Mouse (Mus musculus) right cerebral cortex, postnatal 14 days (tissue): ENCODE results near the gene Ptpn3.

Experiments
- DNase-seq: peaks from one replicate; pipeline ENCODE4 v3.0.0; 2022

The Ptpn3 gene

DNA sequence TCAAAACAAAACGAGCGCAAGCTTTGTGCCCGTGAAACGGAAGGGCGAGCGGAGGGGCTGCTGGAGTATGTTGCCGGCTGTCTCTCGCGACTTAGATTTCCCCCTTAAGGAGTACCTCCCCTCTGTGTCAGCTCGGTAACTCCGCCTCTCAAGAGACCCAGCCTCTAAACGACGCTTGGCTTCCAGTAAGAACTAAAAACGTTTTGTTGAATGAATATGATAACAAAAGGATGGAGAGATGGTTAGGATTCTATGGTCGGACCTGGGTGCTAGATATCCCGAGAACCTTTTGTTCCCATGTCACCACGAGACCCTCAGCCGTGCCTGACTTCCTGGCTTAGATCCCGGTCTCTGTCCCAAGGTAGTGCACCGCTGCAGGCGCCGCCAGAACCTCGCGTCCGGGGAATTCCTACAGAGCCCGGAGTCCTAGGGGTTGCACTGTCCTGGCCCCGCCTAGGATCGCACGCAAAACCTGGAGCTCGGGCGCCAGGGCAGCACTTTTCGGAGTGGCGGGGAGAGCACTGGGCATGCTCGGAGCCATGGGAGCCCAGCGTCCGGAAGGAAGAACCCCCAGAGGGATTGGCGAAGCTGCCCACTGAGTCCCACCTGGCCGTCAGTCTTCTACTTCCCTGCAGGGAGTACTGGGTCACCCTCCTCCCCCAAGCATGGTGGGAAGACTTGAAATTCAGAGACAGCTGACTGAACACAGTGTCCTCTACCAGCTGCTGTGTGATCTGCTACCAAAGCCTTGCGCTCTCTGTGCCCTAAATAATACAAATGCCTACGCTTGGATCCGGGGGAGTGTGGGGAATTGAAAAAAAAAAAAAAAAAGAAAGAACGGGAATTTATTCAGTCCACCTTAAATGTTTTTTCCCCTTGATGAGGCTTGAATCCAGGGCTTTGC lies at the start of gene Ptpn3:
TSS of gene Ptpn3 (minus strand) at position 428 of the 904 bp plus-strand sequence.
- DNase-seq, result peak; percentile 74

DNA sequence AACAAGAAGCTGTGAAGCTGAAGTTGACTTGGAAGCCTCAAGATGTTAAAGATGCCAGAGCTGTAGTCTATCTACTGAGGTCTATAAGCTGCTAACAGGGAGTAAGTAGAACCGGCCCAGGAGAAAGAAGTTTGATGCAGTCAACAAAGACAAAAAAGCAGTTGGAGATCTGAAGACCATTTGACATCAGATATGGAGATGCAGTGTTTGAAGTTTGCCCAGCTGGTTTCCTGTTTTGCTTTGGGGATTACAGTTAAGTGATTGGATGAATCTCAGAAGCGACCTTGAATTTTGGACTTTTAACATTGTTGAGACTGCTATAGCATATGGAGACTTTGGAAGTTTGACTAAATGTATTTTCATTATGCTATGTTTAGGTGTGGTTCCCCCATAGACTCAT lies 48.9 kb upstream of the Ptpn3 start:
- DNase-seq, result no peak

DNA sequence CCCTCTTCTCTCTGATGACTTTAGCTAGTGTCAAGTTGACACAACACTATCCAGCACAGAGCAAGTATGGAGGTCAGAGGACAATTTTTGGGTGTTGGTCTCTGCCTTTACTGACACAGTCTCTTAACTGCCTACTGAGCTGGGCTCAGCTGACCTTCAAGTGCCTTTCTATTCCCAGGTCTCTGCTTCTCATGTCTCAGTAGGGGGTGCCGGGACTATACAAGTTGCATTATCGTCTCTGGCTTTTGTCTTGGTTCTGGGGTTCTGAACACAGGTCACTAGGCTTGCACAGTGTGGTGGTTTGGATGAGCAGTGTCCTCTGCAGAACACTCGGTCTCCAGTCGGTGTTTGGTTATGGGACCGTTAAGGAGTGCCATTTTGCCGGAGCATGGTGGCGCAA lies 42.4 kb upstream of the Ptpn3 start:
- DNase-seq, result no peak

DNA sequence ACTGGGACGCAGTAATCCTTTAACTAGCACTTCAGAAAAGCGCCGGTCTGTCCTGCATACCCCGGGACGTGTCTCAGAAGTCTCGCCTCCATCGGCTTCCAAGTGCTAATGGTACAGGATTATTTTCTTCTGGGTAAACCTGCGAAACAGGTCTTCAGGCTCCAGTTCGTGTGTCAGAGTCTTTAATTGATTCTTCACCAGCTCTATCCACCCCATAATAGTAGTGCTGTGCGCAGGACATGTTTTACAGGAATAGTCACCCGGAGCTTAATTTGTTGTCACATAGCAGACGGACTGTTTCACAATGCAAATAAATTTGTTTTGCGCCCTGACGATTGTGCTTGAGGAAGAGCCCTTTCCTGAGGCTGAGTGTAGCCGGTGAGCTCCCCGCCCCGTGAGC lies 37.3 kb upstream of the Ptpn3 start:
- no peak for DNase-seq

DNA sequence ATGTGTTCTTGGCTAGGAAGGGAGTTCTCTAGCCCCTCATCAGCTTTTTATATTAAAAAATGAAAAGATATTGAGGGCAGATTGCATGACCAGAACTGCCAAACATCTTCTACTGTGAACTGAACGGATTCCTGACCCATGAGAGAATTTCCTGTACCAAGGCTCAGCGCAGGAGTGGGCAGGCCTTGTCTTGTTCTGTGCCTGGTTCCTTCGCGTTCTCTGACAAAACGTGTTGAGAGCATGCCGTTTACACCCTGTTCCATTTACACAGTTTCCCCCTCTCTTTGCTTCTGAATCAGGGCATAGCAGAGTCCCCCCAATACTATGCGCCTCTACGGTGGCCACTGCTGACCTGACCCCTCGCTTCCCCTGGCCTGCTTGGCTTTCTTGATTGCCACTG lies 36.4 kb upstream of the Ptpn3 start:
- DNase-seq, result no peak

DNA sequence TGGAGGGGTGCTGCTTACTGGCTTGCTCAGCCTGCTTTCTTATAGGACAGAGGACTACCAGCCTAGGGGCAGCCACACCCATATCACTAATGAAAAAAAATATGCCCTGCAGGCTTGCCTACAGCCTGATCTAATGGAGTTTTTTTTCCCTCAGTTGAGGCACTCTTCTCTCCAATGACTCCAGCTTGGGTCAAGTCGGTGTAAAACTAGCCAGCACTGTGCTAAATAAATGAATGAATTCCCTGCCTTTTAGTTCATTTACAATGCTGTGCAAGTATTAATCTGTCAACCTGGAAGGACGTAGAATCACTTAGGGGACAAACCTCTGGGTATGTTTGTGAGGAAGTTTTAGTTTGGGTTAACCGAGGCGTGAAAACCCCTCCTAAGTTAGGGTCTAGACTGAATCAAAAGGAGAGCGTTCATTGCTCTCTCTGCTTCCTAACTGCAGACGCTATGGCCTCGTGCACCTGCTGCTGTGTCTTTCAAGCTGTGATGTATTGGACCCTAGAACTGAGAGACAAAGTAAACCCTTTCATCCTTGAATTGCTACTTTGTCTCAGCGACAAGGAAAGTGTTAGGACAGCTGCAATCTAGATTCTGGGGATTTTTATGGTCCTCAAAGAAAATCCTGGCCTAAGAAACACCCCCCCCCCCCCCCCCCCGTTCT lies 33.5 kb upstream of the Ptpn3 start:
- DNase-seq, result no peak

DNA sequence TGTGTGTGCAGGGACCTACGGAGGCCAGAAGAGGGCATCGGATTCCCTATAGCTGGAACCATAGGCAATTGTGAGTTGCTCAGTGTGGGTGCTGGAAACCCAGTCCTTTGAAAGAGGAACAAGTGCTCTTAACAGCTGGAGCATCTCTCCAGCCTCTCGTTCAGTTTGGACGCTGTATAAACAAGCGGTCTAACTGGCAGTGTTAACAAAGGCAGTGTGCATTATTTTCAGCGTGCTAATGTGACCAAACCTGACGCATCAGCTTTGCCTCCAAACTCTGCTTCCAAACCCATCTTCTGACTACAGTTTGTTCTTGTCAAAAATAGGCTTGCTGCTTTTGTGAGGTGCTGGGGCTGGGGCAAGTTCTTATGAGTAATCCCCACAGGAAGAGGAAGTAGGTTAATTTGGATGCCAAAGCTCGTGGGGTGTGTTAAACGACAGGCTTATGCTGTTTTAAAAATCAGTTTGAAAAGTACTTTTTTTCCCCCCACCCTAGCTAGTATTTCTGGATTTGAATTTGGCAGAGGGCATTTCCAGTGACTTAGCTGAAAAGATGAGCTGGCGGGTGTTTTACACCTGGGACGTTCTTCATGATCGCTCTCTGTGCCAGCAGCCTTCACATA lies 32.4 kb upstream of the Ptpn3 start:
- no peak for DNase-seq

DNA sequence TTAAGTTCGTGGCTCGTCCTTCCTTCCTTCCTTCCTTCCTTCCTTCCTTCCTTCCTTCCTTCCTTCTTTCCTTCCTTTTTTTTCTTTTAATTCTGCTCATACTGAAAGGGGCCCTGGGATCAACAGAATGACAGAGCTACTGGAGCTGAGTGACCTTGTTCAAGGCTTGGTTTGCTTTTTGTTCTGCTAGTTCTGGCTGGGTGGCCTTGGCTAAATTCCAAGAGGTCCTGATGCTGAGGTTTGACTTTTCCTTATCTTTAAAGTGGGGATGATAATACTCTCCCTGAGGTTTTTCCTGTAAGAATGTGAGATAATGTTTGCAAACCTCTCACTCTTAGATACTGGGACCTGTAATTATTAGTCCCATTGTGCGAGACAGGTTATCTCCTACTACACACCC lies 30.9 kb upstream of the Ptpn3 start:
- no peak for DNase-seq

DNA sequence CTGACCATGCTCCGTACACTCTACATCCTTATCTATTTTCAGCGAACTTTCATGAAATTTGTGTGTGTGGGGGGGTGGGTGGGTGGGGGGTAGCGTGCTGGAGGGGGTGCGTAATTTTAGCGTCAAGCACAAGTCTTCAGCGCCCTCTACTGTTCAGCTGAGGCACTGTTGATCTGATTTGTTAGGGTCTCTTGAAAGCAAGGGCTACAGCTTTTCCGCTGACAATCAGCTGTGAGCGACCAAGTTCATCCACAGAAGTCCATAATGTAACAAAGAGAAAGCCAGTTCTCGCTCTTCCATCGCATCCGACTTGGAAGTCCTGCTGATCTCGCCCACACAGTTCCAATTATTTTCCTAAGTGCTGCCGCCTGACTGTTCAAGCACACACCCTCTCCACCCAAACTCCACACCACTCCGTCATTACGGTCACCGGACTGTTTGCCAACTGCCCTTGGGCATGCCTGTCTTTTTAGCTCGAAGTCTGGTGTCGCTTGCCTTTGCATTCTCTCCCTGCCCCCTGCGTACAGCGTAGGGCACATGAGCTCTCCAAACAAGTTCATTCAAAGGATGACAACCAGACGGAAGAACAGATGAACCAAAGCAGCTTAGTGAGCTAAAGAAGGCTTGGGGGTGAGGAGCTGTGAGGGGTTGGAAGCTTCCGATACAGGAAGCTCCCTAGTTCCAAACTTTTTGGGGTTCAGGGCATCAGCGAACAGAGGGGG lies 19.1 kb upstream of the Ptpn3 start:
- DNase-seq, result peak; percentile 46

DNA sequence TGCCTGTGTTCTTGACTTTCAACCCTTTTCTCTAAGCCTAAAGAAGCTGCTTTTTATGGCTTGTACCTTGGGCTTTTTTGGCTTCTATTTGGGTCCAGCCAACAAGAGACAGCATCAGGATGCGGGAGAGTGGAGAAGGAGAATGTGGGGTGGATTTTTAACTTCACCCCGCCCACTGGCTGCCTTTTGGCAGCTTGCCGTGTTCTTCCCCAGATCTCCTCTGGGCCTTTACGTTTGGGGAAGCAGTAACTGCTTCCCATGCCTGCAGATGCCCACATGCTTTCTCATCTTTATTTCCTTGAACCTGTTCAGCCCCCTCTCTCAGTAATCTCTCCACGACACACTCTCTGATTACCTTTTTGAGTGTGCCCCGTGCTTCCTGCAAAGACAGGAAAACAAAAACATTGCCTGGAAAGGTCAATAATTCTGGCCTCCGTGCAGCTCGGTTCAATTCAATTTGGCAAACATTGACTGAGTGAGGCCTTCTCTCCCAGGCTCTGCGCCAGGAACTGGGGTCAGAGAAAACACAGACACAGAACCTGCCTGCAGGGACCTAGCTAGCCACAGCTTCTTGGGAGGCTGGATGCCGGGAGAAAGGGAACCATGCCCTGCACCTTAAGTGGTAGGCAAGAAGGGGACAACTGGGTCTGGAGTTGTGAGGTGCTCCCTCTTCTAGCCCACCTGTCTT lies 17.0 kb upstream of the Ptpn3 start:
- peak; percentile 62 for DNase-seq

DNA sequence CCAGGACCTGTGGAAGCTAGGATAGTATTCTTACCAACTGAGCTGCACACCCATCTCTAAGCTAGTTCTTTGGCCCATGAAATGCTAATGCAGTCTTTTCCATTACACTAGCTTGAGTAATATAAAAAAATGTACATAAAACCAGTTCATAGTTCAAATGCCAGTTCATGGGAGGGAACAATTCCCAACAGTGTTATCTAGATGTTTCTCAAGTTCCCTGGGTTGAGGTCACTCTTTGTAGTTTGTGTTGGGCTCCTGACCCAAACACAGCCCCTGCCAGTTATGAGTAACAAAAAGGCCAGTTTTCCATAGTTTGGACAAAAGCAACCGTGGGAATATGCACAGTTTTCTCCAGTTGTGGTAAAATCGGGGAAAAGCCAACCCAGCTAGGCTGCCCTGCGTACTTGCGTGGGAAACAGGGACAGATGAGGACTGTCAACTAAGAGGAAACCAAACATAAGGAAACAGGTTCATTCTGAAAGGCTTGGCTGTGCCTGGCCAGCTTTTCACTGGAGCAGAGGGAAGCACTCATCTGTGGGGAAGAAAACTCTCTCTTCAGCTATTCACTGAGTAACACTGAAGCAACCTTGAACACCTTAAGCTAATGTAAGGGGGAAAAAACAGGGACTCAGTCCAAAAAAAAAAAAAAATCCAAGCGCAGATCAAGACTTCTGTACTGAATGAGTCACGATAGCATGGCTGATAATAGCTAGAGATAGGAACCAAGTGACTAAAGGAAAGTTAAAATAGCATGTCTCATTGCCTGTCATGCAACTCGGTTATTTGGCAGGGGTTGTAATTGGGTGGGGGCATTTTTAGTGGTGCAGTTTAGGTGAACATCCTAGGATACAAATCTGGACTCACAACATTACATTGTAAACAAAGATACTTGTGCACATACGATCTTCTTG lies 10.9 kb upstream of the Ptpn3 start:
- DNase-seq, result no peak

DNA sequence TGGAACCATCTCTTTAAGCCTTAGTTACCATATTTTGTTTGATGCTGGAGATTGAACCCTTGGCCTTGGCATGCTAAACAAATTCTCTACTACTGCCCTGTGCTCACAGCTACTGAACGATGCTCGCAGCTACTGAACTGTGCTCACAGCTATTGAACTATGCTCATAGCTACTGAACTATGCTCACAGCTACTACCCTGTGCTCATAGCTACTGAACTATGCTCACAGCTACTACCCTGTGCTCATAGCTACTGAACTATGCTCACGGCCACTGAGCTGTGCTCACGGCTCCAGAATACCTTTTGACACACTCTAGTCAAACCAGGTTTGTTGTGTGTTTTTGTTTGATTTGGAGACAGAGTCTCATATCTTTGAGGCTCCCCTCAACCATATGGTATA lies 10.1 kb upstream of the Ptpn3 start:
- DNase-seq, result no peak

DNA sequence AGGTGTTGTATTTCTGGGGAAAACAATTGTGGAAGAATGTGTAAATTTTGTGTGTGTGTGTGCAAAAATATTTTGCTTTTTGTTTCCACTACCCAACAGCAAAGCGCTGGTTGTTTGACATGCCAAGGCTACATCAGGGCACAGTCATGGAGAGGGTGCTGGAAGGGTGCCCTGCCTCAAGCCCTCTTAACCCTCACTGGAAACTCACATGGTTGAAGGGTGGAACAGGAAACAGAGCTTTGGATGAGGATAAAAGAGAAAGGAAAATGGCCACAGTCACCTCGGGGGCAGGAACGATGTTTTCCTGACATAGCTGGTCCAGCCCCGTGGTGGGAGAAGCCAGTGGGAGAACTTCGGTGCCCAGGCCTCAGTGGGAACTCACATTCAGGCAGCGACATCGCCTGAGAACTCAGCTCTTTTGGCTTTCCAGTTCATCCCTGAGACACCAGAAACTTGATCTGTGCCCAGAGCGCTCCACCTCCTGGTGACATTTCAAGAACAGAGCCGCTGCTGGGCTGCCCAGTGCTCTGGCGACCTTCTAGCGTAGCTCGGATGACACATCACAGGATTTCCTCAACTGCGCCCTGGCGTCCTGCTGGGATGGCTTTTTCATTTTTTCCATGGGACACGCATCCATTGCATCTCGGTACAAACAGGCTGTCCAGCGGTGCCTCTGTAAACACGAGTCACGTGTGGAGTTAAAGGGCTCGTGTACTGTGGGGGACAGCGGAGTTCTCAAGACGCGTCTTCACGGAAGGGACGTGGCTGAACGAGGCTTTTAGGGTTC lies 6.8 kb upstream of the Ptpn3 start:
- no peak for DNase-seq

DNA sequence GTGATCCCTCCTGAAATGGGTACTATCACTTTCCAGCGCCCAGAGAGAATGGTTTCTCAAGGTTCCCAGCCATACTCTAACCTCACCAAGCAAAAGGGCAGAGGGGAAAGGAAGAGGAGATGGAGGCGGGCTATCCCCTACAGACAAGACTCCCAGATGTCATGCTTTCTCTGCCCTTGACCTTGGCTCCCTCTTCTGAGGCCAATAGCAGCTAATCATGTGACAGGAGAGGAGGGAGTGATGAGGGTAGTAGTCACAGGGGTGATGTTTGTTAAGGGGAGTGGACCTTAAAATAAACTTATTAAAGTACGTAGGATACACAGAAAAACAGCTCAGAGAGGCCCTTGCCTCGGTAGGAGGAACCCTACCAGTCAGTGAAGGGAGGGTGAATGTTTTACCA lies 6.1 kb upstream of the Ptpn3 start:
- no peak for DNase-seq

DNA sequence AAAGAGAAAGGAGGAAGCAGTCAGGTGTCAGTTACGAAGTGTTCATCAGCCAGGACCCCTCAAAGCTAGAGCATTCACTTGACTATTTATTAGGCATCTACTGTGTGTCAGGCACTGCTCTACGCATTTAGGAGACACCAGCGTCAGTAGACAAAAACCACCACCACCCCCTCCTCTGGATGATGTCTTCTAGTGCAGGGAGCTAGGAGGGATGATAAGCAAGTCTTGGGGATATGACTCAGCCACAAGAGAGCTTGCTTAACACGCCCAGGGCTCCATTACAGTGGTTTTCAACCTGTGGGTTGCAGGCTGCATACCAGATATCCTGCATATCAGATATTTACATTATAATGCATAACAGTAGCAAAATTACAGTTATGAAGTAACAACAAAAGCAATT lies 4.6 kb upstream of the Ptpn3 start:
- no peak for DNase-seq

DNA sequence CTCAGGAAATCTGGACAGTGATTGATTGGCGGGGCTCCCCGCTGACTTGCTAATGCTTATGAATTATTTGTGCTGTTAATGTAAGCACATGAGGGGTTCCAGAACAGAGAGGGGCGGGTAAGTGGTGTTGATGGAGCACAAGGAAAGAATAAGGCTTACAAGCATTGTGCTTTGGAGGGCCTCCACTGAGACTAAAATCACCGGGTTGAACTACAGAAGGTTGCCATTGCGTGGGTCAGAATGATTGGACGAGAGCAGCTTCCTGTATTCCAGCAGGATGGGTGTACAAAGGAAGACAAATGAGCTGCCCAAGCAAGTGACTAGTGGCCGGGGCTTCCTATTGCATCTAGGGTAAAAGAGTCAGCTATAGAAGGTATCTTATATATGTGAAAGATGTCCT lies 4.0 kb upstream of the Ptpn3 start:
- no peak for DNase-seq

DNA sequence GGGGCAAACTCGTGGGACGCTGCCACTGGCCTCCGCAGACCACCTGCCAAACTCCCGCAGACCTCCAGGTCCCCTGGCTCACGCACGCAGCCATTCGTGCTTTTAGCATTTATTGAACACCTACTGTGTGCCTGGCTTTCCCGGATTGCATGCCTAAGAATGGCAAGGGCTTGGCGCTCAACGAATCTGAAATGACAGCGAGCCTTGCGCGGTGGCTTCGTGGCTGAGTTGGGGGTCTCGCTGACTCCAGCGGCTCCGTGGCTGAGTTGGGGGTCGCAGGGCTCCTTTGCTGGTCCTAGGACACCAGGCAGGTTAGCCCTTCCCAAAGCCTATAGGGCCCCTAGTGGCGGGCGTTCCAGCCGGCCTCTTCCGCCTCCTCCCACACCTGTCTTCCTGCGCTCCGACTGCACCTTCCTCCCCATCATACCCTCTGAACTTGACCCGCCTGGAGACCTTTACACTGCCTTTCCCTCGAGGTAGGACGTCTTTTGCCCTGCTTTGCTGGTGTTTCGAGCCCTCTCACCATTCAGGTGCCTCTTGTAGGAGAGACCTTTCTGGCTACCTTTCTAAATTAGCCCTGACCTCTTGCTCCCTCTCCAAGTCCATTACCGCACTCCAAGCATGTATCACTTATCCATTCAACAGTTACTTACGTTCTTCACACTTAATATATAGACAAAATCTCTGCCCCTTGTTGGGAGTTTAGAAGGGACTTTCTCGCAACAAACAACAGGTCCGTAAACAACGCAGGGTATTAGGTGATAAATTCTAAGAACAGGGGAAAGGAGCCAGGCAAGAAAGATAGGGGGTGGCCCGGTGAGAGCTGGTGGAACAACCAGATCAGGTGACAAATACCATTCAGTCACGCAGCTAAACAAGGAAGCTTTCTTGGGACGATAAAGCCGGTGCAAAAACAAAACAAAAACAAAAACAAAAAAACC lies 898 bp downstream of the Ptpn3 start:
- peak; percentile 12 for DNase-seq

DNA sequence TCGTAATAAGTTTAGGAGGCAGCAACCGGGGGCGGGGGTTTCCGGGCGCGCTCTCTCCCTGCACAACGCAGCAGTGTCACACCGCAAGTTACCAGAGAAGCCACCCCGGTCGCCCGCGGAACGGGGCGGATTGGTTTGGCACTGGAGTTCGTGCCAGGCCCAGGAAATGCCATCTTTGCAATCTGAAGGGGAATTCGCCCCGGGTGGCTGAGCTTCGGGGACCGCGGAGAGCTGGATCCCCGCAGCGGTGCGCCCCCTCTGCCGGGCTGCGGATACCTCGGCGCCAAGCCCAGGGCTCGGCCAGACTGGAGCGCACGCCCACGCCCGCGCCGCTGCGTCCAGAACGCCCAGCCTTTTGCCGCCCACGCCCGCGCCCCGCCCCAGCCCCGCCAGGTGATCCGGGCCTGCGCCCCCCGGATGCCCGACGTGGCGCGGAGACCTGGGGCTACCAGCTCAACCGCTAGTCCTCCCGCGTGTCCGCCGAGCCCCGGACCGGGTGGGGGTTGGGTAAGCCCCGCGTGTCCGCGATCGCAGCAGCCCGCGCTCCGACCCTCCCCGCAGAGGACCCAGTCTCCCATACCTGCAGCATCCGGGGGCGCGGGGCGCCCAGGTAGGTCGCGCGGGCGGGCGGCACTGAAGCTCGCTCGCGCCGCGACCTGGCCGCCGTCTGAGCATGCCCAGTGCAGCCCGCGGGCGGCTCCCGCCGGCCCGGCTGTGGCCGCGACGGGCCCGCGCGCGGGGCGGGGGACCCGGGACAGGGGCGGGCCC lies 1.8 kb downstream of the Ptpn3 start:
- peak; percentile 69 for DNase-seq

DNA sequence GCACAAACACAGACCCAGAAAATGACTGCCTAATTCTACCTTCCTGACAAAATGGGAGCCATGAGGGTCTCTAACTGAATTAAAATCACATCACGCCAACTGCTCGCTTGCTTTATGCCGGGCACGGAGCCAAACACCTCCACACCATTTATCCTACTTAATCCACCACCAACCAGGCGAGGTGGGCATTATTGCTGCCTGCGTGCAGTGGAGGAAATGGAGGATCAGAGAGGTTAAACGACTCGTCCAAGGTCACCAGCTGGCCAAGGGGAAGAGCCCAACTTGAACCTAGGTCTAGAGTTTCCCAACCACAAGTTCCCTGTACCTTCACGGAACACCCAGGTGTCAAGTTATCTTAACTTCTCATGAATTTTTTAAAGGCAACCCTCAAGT lies 2.3 kb downstream of the Ptpn3 start:
- DNase-seq, result peak; percentile 31
